Mouse (Mus musculus) testis, adult 2 months (tissue): ENCODE measurements around the gene Apba2. TPM values are rescaled to one million over a fixed set of nuclear protein-coding genes. Genes with fewer than 3 reads are reported as not detected.

Source experiments
- H3K27ac ChIP-seq: fragments of 200-500 bp; 2 replicates; pipeline ENCODE4 v1.5.1; 2012; ENCODE audit warnings: low read depth, low read length; ENCODE audit not compliant: control insufficient read depth, insufficient read depth
- H3K27me3 ChIP-seq: fragments of 200-500 bp; 2 replicates; pipeline ENCODE4 v1.6.1; 2012; ENCODE audit warnings: mild to moderate bottlenecking, low read length, moderate library complexity; ENCODE audit not compliant: control insufficient read depth, insufficient read depth
- H3K36me3 ChIP-seq: fragments of 200-500 bp; 2 replicates; pipeline ENCODE4 v1.6.1; 2012; ENCODE audit warnings: mild to moderate bottlenecking, low read length; ENCODE audit not compliant: control insufficient read depth, insufficient read depth
- H3K4me1 ChIP-seq: fragments of 200-500 bp; 2 replicates; pipeline ENCODE4 v1.6.1; 2012; ENCODE audit warnings: low read length; ENCODE audit not compliant: control insufficient read depth, insufficient read depth
- H3K4me3 ChIP-seq: fragments of 200-500 bp; 2 replicates; pipeline ENCODE4 v1.5.1; 2012; ENCODE audit warnings: low read depth, mild to moderate bottlenecking, low read length, moderate library complexity, mixed read lengths; ENCODE audit not compliant: control insufficient read depth
- CTCF ChIP-seq: fragments of 200-500 bp; IDR thresholded peaks from 2 replicates; pipeline ENCODE4 v1.5.1; 2012; ENCODE audit warnings: low read depth, mild to moderate bottlenecking, inconsistent platforms, low read length, moderate library complexity; ENCODE audit not compliant: control insufficient read depth, insufficient read depth, insufficient replicate concordance
- POLR2A ChIP-seq: fragments of 200-500 bp; IDR thresholded peaks from 2 replicates; pipeline ENCODE4 v1.6.1; 2012; ENCODE audit warnings: low read depth, mild to moderate bottlenecking, inconsistent platforms, low read length, moderate library complexity; ENCODE audit not compliant: control insufficient read depth
- polyA plus RNA-seq: library from polyadenylated mRNA; depleted of rRNA; stranded (reverse); fragments of >200 nt; gene quantifications from 2 replicates; pipeline ENCODE4 v1.2.3, GENCODE M21; 2012

The Apba2 gene
- polyA plus RNA-seq, 1 experiment: 0.51 TPM

- Histone ChIP-seq H3K36me3 (no peaks in the 10 kb centered on the region), H3K27ac (no peak overlapping the region), H3K27me3 (no peaks in the 10 kb centered on the region), H3K4me1 (peaks cover 2% of the 10 kb centered on the region; the same call in 1 of the 2 replicates), H3K4me3 (no peak overlapping the region)
- TF ChIP-seq CTCF: no peak
- no peak for TF ChIP-seq POLR2A
These were observed 268.3 kb downstream of the Apba2 start for GRCm38 (mm10) chr7:64769768-64770167.

GRCm38 (mm10) chr7:64770779-64771390 is 269.4 kb downstream of the Apba2 start:
- no peaks in the 10 kb centered on the region for H3K36me3 ChIP-seq
- H3K27ac ChIP-seq: no peak overlapping the region
- no peak for TF ChIP-seq CTCF
- TF ChIP-seq POLR2A: peak; percentile 28; the same call in 1 of the 2 replicates
- H3K4me1 ChIP-seq: peaks cover 2% of the 10 kb centered on the region; the same call in 1 of the 2 replicates
- H3K4me3 ChIP-seq: peak overlapping the region; percentile 85
- no peaks in the 10 kb centered on the region for H3K27me3 ChIP-seq

GRCm38 (mm10) chr7:64773465-64773864 is 272.0 kb downstream of the Apba2 start:
- Histone ChIP-seq H3K4me3 (no peak overlapping the region), H3K27ac (no peak overlapping the region), H3K27me3 (no peaks in the 10 kb centered on the region), H3K36me3 (no peaks in the 10 kb centered on the region), H3K4me1 (peaks cover 2% of the 10 kb centered on the region; the same call in 1 of the 2 replicates)
- TF ChIP-seq POLR2A: no peak
- no peak for TF ChIP-seq CTCF

DNA sequence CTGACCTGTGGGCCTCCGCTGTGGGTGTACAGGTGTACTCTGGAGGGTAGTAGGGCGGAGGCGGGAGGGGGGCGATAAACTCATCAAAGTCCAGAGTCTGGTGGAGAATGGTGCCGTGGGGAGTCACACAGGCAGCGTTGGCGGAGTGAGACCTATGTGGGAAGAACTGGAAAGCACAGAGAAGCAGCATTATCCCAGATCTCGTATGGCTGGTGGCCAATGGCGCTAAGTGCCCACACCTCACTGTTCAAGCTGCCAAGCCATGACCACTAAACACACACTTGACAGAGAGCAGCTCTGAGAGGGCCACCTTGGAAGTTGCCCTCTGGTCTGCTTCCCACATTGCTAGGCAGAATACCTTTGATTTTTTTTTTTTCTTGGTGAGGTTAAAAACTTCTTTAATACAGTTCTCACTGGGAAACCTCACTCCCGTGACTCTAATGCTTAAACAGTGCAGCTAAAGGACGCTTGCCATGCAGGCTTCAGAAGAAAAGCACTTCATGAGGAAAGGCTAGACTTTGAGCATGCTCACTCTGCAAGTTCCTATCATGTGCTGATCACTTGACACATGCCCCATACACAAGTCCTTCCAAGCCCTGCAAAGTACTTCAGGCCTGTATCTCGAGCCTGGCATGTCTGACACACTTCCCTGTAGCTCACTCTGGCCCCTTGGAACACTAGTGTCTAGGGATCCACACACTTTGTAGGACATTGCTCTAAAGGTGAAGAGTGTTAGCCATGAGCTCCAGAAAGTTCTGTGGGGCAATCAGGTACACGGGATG is 275.4 kb downstream of the Apba2 start:
- Histone ChIP-seq H3K4me1 (no peaks in the 10 kb centered on the region), H3K27ac (no peak overlapping the region), H3K36me3 (no peaks in the 10 kb centered on the region), H3K27me3 (no peaks in the 10 kb centered on the region), H3K4me3 (no peak overlapping the region)
- TF ChIP-seq POLR2A: no peak
- no peak for TF ChIP-seq CTCF

- H3K36me3 ChIP-seq: no peaks in the 10 kb centered on the region
- H3K27ac ChIP-seq: no peak overlapping the region
- TF ChIP-seq CTCF: no peak
- TF ChIP-seq POLR2A: no peak
- H3K4me1 ChIP-seq: no peaks in the 10 kb centered on the region
- no peaks in the 10 kb centered on the region for H3K27me3 ChIP-seq
- no peak overlapping the region for H3K4me3 ChIP-seq
These were observed 278.0 kb downstream of the Apba2 start for GRCm38 (mm10) chr7:64779501-64779900.

- Histone ChIP-seq H3K4me1 (no peaks in the 10 kb centered on the region), H3K4me3 (no peak overlapping the region), H3K36me3 (no peaks in the 10 kb centered on the region), H3K27ac (no peak overlapping the region), H3K27me3 (no peaks in the 10 kb centered on the region)
- TF ChIP-seq POLR2A: no peak
These were observed 283.5 kb downstream of the Apba2 start for GRCm38 (mm10) chr7:64785040-64785439.

GRCm38 (mm10) chr7:64791145-64791544 is 289.6 kb downstream of the Apba2 start:
- Histone ChIP-seq H3K27ac (no peak overlapping the region), H3K4me1 (no peaks in the 10 kb centered on the region), H3K4me3 (no peak overlapping the region), H3K27me3 (no peaks in the 10 kb centered on the region), H3K36me3 (no peaks in the 10 kb centered on the region)
- no peak for TF ChIP-seq POLR2A

GRCm38 (mm10) chr7:64792031-64792430 is 290.5 kb downstream of the Apba2 start:
- no peaks in the 10 kb centered on the region for H3K27me3 ChIP-seq
- no peak overlapping the region for H3K27ac ChIP-seq
- no peak for TF ChIP-seq POLR2A
- no peak for TF ChIP-seq CTCF
- H3K4me3 ChIP-seq: no peak overlapping the region
- no peaks in the 10 kb centered on the region for H3K4me1 ChIP-seq
- H3K36me3 ChIP-seq: no peaks in the 10 kb centered on the region
